Mouse (Mus musculus) kidney, embryonic 15.5 days (tissue): ENCODE data around the gene Vmn1r36. TPM values are rescaled to one million over a fixed set of nuclear protein-coding genes. Genes with fewer than 3 reads are reported as not detected.
"Not testable (repeated sequence)": the region's sequence is repeated elsewhere in the genome, so short reads cannot be mapped to it uniquely, and the experiment has no call there.

Source experiments
- ATAC-seq: fragments of 200-750 bp; cut with Nextera tagmentation; replicated peaks from 2 replicates; pipeline ENCODE4 v1.8.0; 2017; ENCODE audit warnings: moderate TSS enrichment; ENCODE audit not compliant: low FRiP score
- H3K27ac ChIP-seq: fragments of 300-500 bp; sonication (generic); 2 replicates; pipeline ENCODE4 v1.5.1; 2015; ENCODE audit warnings: mild to moderate bottlenecking, inconsistent platforms
- H3K27me3 ChIP-seq: fragments of 300-500 bp; sonication (generic); 2 replicates; pipeline ENCODE4 v1.6.1; 2015; ENCODE audit warnings: inconsistent platforms
- H3K36me3 ChIP-seq: fragments of 300-500 bp; sonication (generic); 2 replicates; pipeline ENCODE4 v1.6.1; 2015; ENCODE audit warnings: inconsistent platforms
- H3K4me1 ChIP-seq: fragments of 300-500 bp; sonication (generic); 2 replicates; pipeline ENCODE4 v1.6.1; 2015; ENCODE audit warnings: inconsistent platforms
- H3K4me2 ChIP-seq: fragments of 300-500 bp; sonication (generic); 2 replicates; pipeline ENCODE4 v1.6.1; 2015; ENCODE audit warnings: moderate library complexity, mild to moderate bottlenecking, inconsistent platforms
- H3K4me3 ChIP-seq: fragments of 300-500 bp; sonication (generic); replicated peaks from 2 replicates; pipeline ENCODE4 v1.5.1; 2015; ENCODE audit warnings: mild to moderate bottlenecking, inconsistent platforms
- H3K9ac ChIP-seq: fragments of 300-500 bp; sonication (generic); 2 replicates; pipeline ENCODE4 v1.6.1; 2015; ENCODE audit warnings: mild to moderate bottlenecking, inconsistent platforms
- H3K9me3 ChIP-seq: fragments of 300-500 bp; sonication (generic); replicated peaks from 2 replicates; pipeline ENCODE4 v1.6.1; 2016; ENCODE audit warnings: inconsistent platforms
- WGBS: fragments of 180-500 bp; shearing (Covaris S2); methylation state at CpG from one replicate; pipeline ENCODE4 v1.1.7; 2015; ENCODE audit warnings: mixed read lengths; 5-methylcytosine and 5-hydroxymethylcytosine counted together
- polyA plus RNA-seq: library from polyadenylated mRNA; unstranded; fragments of >200 nt; fragmentation: Nextera tagmentation; extraction: Ambion mirVana; gene quantifications from 2 replicates; pipeline ENCODE4 v1.2.1, GENCODE M21; 2015

Vmn1r36 gene
- polyA plus RNA-seq, result not detected in 2 replicates

DNA sequence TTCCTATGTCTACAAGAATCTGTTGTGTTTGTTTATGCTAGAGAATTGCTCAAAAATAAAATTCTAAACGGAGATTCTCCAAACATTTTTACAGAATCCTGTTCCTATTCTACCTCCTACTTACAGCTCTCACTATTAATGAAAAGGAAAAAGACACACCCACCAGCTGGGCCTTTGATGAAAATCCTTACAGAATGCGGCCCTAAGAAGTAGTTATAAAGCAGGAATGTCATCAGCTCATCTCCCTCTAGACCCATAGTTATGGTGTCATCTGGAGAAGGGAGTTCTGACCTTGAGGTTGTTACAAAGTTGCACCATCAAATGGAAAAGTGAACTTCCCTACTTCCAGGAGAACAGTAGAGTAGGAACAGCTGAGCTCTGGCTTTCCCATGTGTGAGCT is at the start of gene Vmn1r36:
Gene Vmn1r36, minus strand, starts transcription at position 101 of the 400 bp plus-strand sequence.
- not testable (repeated sequence) for H3K9ac ChIP-seq, H3K9me3 ChIP-seq, H3K4me3 ChIP-seq, H3K4me1 ChIP-seq, ATAC-seq, H3K27ac ChIP-seq, H3K36me3 ChIP-seq, H3K27me3 ChIP-seq, H3K4me2 ChIP-seq
- WGBS, result 73% methylated on average over 2 of the region's 2 CpGs

DNA sequence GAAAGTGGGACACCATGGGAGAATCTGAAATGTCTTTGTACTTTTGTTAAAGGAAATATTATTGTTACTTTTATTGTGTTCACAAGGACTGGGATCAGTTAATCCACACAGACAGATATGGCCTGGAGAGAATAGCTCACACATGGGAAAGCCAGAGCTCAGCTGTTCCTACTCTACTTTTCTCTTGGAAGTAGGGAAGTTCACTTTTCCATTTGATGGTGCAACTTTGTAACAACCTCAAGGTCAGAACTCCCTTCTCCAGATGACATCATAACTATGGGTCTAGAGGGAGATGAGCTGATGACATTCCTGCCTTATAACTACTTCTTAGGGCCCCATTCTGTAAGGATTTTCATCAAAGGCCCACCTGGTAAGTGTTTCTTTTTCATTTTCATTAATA is 10.1 kb upstream of the Vmn1r36 start, which contains the start of gene Vmn1r37:
Gene Vmn1r37, plus strand, starts transcription at position 301 of the 400 bp plus-strand sequence.
- not testable (repeated sequence) for H3K9me3 ChIP-seq, H3K9ac ChIP-seq, H3K27ac ChIP-seq, ATAC-seq, H3K4me2 ChIP-seq, H3K4me3 ChIP-seq, H3K4me1 ChIP-seq, H3K27me3 ChIP-seq, H3K36me3 ChIP-seq

- H3K27ac ChIP-seq, result no peak overlapping the region
- H3K36me3 ChIP-seq, result no peaks in the 10 kb centered on the region
- no peaks in the 10 kb centered on the region for H3K27me3 ChIP-seq
- H3K4me2 ChIP-seq, result no peak overlapping the region
- no peak overlapping the region for H3K9ac ChIP-seq
- WGBS, result 77% methylated on average over 3 of the region's 3 CpGs
- no peak for ATAC-seq
- H3K9me3 ChIP-seq, result no peaks in the 10 kb centered on the region
- H3K4me3 ChIP-seq, result no peak overlapping the region
- H3K4me1 ChIP-seq, result no peaks in the 10 kb centered on the region
These were observed 5.1 kb downstream of the Vmn1r36 start for GRCm38 (mm10) chr6:66713854-66714253.

DNA sequence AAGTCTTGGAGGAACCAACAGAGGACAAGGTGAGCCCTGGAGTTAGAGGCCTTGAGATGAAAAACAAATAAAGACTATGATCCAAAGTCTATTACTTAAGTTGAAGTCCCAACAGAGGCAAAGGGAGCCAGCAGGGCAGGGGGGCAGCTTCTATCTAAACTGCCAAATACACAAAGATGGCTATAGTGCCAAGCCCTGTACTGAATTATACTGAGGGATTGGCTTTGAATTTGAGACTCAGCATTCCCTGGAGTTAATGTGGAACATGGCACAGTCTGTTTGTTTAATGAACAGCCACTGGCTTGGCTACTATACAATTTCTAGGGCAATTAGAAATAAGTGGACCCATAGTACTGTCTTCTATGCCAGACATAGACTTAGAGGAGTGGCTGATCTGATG is 10.1 kb downstream of the Vmn1r36 start:
- H3K4me1 ChIP-seq, result no peaks in the 10 kb centered on the region
- no peak for ATAC-seq
- H3K9me3 ChIP-seq, result no peaks in the 10 kb centered on the region
- H3K4me3 ChIP-seq, result no peak overlapping the region
- no peaks in the 10 kb centered on the region for H3K27me3 ChIP-seq
- no peak overlapping the region for H3K9ac ChIP-seq
- no peak overlapping the region for H3K27ac ChIP-seq
- H3K4me2 ChIP-seq, result no peak overlapping the region
- no peaks in the 10 kb centered on the region for H3K36me3 ChIP-seq

GRCm38 (mm10) chr6:66685806-66686205 is 33.2 kb downstream of the Vmn1r36 start, which contains the start of gene Vmn1r35:
Vmn1r35 (minus strand) TSS chr6:66685906.
- no peaks in the 10 kb centered on the region for H3K9me3 ChIP-seq
- no peaks in the 10 kb centered on the region for H3K27me3 ChIP-seq
- no peak within 1 kb of the TSS for H3K4me3 ChIP-seq
- no peaks in the 10 kb centered on the region for H3K36me3 ChIP-seq
- 90% methylated on average over 3 of the region's 3 CpGs for WGBS
- ATAC-seq, result no peak
- no peak within 1 kb of the TSS for H3K9ac ChIP-seq
- no peak within 1 kb of the TSS for H3K4me2 ChIP-seq
- no peak within 1 kb of the TSS for H3K27ac ChIP-seq
- no peaks in the 10 kb centered on the region for H3K4me1 ChIP-seq

Other genes with a start within 250 kb of the Vmn1r36 start
- 106 and 113 TPM in 2 replicates for gene Mad2l1, start 183.8 kb downstream of the Vmn1r36 start, polyA plus RNA-seq
- 0.06 TPM in 1 of 2 replicates, not detected in the other for gene Vmn1r32, start 159.1 kb downstream of the Vmn1r36 start, polyA plus RNA-seq
- not detected in 2 replicates for gene Vmn1r33, start 100.9 kb downstream of the Vmn1r36 start, polyA plus RNA-seq
- not detected in 2 replicates for gene Vmn1r34, start 75.3 kb downstream of the Vmn1r36 start, polyA plus RNA-seq
- not detected in 2 replicates for gene Vmn1r35, start 33.3 kb downstream of the Vmn1r36 start, polyA plus RNA-seq
- gene Vmn1r37, start 10.2 kb upstream of the Vmn1r36 start, polyA plus RNA-seq, result not detected in 2 replicates
- gene Vmn1r38, start 63.5 kb upstream of the Vmn1r36 start, polyA plus RNA-seq, result not detected in 2 replicates
- not detected in 2 replicates for gene Vmn1r39, start 91.4 kb upstream of the Vmn1r36 start, polyA plus RNA-seq
- gene Gng12, start 177.2 kb upstream of the Vmn1r36 start, polyA plus RNA-seq, result 95.7 and 105 TPM in 2 replicates